Mouse (Mus musculus): ENCODE measurements around the gene Fam162a.

DNA sequence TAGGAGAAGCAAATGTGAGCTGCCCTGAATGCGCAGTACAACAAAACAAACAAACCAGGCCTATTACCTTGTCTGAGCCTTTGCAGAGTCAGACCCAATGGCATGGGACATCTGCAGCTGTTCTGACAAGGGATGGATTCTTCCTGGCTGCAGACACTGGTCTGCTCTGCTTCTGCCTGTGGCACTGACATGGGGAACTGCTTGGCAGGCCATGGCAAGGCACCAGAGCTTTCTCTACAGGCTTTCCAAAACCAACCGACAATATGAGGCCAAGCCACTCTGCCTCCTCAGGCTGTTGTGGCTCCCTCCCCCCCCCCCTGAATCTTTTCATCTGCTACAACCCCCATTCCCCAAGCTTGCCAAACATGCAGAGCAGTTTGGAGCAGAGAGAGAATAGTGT, 8.1 kb downstream of the Fam162a start:
- TF ChIP-seq CTCF (IDR thresholded peaks at IDR 0.05; ENCODE audit: borderline replicate concordance, extremely low read depth, insufficient read depth, insufficient read length) (no peak), POLR2A (IDR thresholded peaks at IDR 0.05; ENCODE audit: borderline replicate concordance, extremely low read depth, insufficient read depth, insufficient read length, poor library complexity, severe bottlenecking) (no peak)

Measured in brain, embryonic 14.5 days (tissue).